Mouse (Mus musculus): ENCODE measurements around the gene Bmper. TPM values are rescaled to one million over a fixed set of nuclear protein-coding genes. Genes with fewer than 3 reads are reported as not detected.

The Bmper gene
- polyA plus RNA-seq (2021; fragmentation: Nextera tagmentation): 3.3 and 3.5 TPM in 2 replicates
- long read RNA-seq, experiment 1, transcript Bmper-201 (15 exons, 3,791 nt): major isoform, 16 of 28 reads
- long read RNA-seq, experiment 1, partial matches to known transcripts: 8 of 28 reads
- long read RNA-seq, experiment 1, other reads (novel, unspliced or antisense): 4 of 28 reads
- long read RNA-seq, experiment 2, partial matches to known transcripts: 4 of 10 reads
- long read RNA-seq, experiment 2, other reads (novel, unspliced or antisense): 3 of 10 reads

GRCm38 (mm10) chr9:23222841-23223548, at the start of gene Bmper:
TSS of gene Bmper (plus strand) at chr9:23223076.

